Mouse (Mus musculus) B cell, adult 62 days (primary cell): Measurements from ENCODE around the gene Bicra. TPM values are rescaled to one million over a fixed set of nuclear protein-coding genes. Genes with fewer than 3 reads are reported as not detected.

Experiments used
- total RNA-seq: library from RNA; stranded (reverse); gene quantifications from 4 replicates; pipeline ENCODE4 v1.2.4, GENCODE M21; 2023

The Bicra gene
- 68.6 to 83.5 TPM (median 74.4 TPM) in 4 replicates for total RNA-seq

DNA sequence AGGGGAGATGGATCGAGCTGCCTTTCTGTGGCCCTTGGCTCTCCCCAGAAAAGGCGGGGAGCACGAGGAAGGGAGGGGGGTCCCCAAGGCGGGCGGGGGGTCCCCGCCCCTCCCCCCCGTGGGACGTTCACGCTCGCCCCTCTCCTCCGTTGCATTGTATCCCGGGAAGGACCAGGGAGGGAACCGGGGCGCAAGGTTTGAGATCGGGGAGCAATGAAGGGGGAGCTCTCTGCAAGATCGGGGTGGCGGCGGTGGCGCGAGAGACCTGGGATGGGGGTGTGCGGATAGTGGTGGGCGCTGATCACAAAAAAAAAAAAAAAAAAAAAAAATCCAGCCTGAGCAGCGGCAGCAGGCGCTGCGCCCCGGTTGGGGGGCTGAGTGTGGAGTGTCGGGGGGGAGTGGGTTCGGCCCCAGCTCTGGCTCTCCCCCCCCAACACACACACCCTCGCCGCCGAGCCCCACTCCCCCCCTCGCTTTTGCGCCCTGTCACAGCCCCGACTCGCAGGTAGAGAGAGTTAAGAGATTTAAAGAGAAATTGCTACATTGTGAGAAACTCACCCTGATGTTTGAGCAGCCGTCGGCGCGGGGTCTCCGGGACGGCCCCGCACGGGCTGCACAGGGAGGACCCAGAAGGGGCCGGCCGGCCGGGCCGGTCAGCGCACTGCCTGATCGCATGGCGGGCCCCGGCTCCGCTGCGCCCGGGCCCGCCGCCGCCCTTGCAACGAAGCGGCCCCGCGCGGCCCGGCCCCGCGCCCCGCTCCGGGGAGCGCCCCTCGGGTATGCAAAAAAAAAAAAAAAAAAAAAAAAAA lies at the start of gene Bicra:
Gene Bicra, minus strand, starts transcription at position 584 of the 809 bp plus-strand sequence.

DNA sequence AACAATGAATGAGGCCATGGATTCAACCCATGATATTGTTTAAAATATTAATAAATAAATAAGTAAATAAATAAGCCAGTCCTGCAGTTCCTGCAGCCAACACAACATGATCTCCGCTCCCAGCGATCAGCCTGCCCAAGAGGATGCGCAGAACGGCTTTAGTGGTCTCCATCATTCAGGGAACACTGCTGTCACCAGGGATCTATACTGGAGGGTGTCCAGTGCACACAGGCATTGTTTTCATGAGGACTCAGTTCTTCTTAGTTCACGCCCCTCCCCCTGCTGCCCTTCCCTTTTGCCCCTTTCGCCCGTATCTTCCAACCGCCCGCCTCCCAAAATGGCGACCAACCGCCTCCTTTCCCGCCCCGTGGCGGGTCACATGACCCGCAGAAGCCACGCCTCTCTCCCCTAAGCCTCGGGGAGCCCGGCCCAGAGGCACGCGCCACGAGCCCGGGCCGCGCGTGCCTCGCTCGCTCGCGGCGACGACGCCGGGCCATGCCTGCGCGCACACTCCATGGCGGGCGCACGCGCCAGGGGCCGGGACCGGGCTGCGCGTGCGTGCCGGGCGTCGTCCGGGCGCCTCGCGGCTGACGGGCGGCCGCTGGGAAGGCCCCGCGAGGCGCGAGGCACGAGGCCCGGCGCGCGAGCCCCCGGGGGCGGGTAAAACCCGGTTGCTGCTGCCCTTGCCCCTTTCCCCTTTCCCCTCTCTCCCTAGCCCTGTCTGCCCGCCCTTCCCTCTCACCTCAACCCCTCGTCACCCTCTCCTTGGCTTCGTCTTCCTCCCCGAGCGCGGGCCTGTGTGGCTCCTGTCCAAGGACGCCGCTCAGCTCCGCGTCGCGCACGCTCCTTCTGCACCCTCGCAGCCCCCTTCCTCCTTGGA lies 13.7 kb upstream of the Bicra start, which contains the start of gene Zfp541:
Gene Zfp541, plus strand, starts transcription at position 596 of the 880 bp plus-strand sequence.

DNA sequence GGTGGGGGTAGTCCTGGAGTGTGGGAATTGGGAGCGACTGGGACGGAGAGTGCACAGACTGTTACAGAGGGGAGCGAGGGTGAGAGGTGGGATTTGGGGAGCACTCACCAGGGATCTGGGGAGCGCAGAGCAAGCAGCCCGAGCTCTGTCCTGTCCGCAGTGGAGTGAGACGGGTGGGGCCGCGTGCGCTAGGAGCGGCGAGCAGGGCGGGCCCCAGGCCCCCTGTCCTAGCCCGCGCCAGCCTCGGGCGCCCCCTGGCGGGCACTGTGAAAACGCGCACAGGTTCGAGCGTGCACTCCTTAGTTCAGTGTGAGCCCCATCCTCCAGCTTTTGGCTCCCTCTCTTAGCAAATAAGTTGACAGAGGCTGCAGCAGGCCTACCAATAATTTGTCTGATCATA lies 80.4 kb downstream of the Bicra start, which contains the start of gene Ehd2:
Gene Ehd2, minus strand, starts transcription at position 256 of the 400 bp plus-strand sequence.

DNA sequence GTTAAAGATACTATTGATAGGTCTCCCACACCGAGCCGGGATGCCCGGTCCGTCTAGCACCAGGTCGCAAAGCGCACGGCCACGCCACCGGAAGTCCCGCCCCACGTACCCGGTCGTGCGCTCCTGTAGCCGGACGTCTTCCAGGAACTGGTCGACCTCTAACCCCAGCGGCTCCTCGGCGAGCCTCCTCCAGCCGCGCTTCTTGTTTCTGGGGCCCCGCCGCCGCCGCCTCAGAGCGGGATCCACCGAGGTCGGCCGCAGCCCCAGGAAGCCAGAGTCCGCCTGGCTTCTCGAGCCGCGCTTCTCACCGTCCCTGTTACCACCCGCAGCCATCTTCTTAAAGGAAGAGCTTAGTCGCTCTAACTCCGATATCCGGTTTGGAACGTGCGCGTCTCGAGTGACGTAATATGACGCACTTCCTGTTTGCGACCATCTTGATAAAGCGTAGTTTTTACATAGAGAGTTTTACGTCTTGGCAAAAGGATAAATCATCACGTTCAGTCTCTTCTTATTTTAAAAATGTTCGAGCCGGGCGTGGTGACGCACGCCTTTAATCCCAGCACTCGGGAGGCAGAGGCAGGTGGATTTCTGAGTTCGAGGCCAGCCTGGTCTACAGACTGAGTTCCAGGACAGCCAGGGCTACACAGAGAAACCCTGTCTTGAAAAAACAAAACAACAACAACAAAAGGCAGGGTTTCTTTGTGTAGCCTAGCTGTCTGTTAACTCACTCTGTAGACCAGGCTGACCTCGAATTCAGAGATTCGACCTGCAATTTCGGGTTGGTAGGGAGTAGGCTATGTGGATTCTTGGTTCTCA lies 101.8 kb downstream of the Bicra start, which contains the start of gene Nop53:
Gene Nop53, minus strand, starts transcription at position 354 of the 816 bp plus-strand sequence.

DNA sequence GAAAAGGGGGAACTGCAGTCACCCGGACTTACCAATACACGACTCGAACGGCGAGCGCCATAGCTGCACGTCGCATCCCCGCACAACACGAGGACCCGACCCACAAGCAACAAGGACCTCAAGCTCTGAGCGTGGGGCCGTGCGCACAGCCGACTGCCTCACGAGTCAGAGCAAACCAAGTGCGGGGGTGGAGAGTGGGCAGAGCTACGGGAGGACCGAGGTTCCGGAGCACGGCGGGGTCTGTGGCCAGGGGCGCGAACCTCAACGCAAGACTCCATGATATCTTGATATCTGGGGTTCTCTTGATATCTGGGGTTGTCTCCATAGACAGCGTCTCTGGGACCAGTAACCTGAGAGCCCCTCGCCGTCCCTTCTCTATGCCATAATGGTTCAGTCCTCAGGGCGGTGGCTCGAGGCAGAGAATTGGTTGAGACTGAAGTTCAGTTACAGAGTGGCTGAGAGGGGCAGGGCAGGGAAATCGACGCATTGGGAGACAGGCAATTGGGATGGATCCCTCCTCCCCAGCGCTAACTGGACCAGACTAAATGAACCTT lies 125.4 kb downstream of the Bicra start, which contains the start of gene Selenow:
Gene Selenow, minus strand, starts transcription at position 183 of the 554 bp plus-strand sequence.

Other genes with a start within 250 kb of the Bicra start
- not detected in 4 replicates for gene Obox6, start 208.2 kb downstream of the Bicra start, total RNA-seq
- gene Crx, start 168.0 kb downstream of the Bicra start, total RNA-seq: not detected in 4 replicates
- not detected in 4 replicates for gene Crxos, start 165.3 kb downstream of the Bicra start, total RNA-seq
- gene Selenow, start 125.5 kb downstream of the Bicra start, total RNA-seq: 143 to 155 TPM (median 145 TPM) in 4 replicates
- gene Nop53, start 101.8 kb downstream of the Bicra start, total RNA-seq: 471 to 557 TPM (median 497 TPM) in 4 replicates
- gene Ehd2, start 80.4 kb downstream of the Bicra start, total RNA-seq: 6.9 to 8.8 TPM (median 7.5 TPM) in 4 replicates
- gene Zfp541, start 13.9 kb upstream of the Bicra start, total RNA-seq: not detected in 4 replicates
- 396 to 429 TPM (median 418 TPM) in 4 replicates for gene Napa, start 50.5 kb upstream of the Bicra start, total RNA-seq
- 41.7 to 47.7 TPM (median 47.3 TPM) in 4 replicates for gene Kptn, start 72.0 kb upstream of the Bicra start, total RNA-seq
- 0.15 to 0.27 TPM (median 0.20 TPM) in 4 replicates for gene Slc8a2, start 81.9 kb upstream of the Bicra start, total RNA-seq
- 15.3 to 24.5 TPM (median 19.8 TPM) in 4 replicates for gene Meis3, start 127.2 kb upstream of the Bicra start, total RNA-seq
- 45.3 to 52.6 TPM (median 50.0 TPM) in 4 replicates for gene Dhx34, start 174.1 kb upstream of the Bicra start, total RNA-seq
- 1.3 to 2.0 TPM (median 1.5 TPM) in 4 replicates for gene C5ar2, start 196.2 kb upstream of the Bicra start, total RNA-seq
- not detected in 4 replicates for gene C5ar1, start 211.6 kb upstream of the Bicra start, total RNA-seq
- gene Inafm1, start 225.7 kb upstream of the Bicra start, total RNA-seq: 33.1 to 39.0 TPM (median 33.8 TPM) in 4 replicates
- 436 to 443 TPM (median 440 TPM) in 4 replicates for gene Ccdc9, start 238.9 kb upstream of the Bicra start, total RNA-seq